Mouse (Mus musculus): ENCODE measurements around the gene Phactr4. TPM values are rescaled to one million over a fixed set of nuclear protein-coding genes. Genes with fewer than 3 reads are reported as not detected.

Gene Phactr4
- total RNA-seq, 2 experiments from 2014 or later = 12.7 to 13.4 TPM

- DNase-seq (ENCODE audit: low spot score in 2 of 2) = no peak
- intact Hi-C loops (cut with DNase I) = no loop called here
Measured at GRCm38 (mm10) chr4:132345843-132346212, 76.5 kb downstream of the Phactr4 start.

GRCm38 (mm10) chr4:132345135-132345842 is 77.0 kb downstream of the Phactr4 start:
- intact Hi-C loops (cut with DNase I) = no loop called here
- DNase-seq (ENCODE audit: low spot score in 2 of 2) = peak; percentile 94

GRCm38 (mm10) chr4:132344403-132345134 is 77.7 kb downstream of the Phactr4 start:
- intact Hi-C loops (cut with DNase I) = no loop called here

DNA sequence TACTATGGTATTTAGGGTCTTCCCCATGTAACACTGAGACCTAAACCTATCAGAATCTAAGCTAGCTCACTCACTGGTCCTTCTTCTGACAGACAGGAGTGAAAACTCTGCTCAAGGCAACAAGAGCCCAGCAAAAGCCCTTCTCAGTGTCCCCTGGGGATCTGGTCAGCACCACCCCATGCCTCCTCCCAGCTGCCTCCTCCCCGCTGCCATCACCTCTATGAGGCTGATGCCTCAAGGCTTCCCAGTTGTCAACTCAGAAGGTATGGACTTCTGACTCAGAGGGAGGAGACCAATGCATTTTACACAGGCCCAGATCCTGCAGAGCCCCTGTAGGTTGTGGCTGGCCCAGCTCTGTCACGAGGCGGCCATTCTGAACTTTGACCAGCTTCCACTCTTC is 80.8 kb downstream of the Phactr4 start:
- DNase-seq (ENCODE audit: low spot score in 2 of 2) = no peak
- intact Hi-C loops (cut with DNase I) = no loop called here

More at GRCm38 (mm10) chr4:132344403-132345134, 77.7 kb downstream of the Phactr4 start:
- no peak for DNase-seq (ENCODE audit: low spot score in 2 of 2)

DNA sequence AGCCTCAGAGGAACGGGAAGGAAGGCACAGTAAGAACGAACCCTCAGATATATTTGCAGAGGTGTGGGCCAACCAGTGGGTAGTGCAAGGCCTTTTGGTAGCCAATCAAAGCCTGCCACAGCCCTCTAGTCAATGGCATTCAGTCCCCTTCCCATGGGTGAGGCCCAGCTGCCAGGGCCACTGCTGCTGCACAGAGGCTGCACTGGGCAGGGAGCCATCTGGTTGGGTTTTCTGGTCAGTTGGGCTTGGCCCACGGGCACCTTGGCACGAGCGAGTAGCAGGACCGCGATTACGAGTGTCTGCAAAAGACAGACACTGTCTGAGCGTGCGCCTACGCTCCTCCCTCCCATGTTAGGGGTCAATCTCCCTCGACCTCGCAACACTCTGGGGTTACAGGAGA is 83.3 kb downstream of the Phactr4 start:
- DNase-seq (ENCODE audit: low spot score in 2 of 2) = no peak
- intact Hi-C loops (cut with DNase I) = no loop called here

GRCm38 (mm10) chr4:132332880-132333279 is 89.4 kb downstream of the Phactr4 start:
- intact Hi-C loops (cut with DNase I) = loop anchor here (5.0 kb wide), 1 partner anchor 41 kb away; no protein-coding TSS in a partner anchor
- no peak for DNase-seq (ENCODE audit: low spot score in 2 of 2)

DNA sequence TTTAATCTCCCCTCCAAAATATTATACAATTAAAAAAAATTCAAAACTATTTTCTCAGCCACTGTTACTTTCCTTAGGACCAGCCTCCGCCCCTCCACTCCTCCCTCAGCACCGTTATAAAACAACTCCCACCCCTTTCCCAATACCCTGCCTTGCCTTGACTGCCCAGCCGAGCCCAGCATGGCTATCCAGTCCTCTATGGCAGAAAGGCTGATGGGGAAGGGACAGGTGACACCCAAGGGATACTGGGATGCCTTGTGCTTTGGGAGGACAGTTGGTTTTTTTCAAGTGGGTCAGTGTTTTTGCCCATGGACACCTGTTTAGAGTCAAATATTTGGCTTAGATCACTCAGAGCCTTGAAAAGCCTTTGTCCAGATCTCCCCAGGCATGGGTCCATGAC is 90.3 kb downstream of the Phactr4 start:
- intact Hi-C loops (cut with DNase I) = loop anchor here (5.0 kb wide), 1 partner anchor 40 kb away; no protein-coding TSS in a partner anchor

DNA sequence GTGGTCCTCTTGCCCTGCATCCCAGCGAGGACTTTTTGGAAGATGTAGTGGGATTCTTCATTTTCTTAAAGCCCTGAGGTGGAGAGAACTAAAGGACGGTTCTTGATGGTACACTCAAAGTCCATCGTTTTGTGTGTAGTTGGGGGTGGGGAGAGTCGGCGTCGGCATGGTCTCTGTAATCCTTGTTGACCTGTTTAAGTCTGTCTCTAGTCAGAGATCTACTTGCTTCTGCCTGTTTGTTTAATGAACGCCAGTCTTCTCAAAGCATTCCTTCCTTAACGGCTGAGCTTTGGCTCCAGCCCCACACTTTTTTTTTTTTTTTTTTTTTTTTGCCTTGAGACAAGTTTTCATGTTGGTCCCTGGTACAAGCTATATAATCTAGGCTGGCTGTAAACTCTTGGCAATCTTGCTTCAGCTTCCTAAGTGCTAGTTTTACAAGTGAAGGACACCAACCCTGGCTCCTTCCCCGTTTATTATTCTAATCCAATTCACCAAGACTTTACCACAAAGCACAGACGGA is 92.4 kb downstream of the Phactr4 start:
- DNase-seq (ENCODE audit: low spot score in 2 of 2) = no peak
- intact Hi-C loops (cut with DNase I) = loop anchor here (5.0 kb wide), 1 partner anchor 38 kb away; no protein-coding TSS in a partner anchor

More for the DNA sequence above, 90.3 kb downstream of the Phactr4 start:
- no peak for DNase-seq (ENCODE audit: low spot score in 2 of 2)

- peak; percentile 78 to 85 for DNase-seq (ENCODE audit: low spot score in 2 of 2)
- intact Hi-C loops (cut with DNase I) = no loop called here
Measured at GRCm38 (mm10) chr4:132329115-132329834, 93.0 kb downstream of the Phactr4 start, which contains the start of gene Trnau1ap. Gene Trnau1ap, minus strand, starts transcription at chr4:132329538.

- no peak for DNase-seq (ENCODE audit: low spot score in 2 of 2)
- intact Hi-C loops (cut with DNase I) = no loop called here
Measured at GRCm38 (mm10) chr4:132328391-132328982, 93.8 kb downstream of the Phactr4 start.

GRCm38 (mm10) chr4:132326481-132326880 is 95.8 kb downstream of the Phactr4 start:
- intact Hi-C loops (cut with DNase I) = no loop called here

GRCm38 (mm10) chr4:132315711-132316110 is 106.6 kb downstream of the Phactr4 start:
- intact Hi-C loops (cut with DNase I) = no loop called here
- DNase-seq (ENCODE audit: low spot score in 2 of 2) = no peak

More at GRCm38 (mm10) chr4:132326481-132326880, 95.8 kb downstream of the Phactr4 start:
- DNase-seq (ENCODE audit: low spot score in 2 of 2) = no peak

DNA sequence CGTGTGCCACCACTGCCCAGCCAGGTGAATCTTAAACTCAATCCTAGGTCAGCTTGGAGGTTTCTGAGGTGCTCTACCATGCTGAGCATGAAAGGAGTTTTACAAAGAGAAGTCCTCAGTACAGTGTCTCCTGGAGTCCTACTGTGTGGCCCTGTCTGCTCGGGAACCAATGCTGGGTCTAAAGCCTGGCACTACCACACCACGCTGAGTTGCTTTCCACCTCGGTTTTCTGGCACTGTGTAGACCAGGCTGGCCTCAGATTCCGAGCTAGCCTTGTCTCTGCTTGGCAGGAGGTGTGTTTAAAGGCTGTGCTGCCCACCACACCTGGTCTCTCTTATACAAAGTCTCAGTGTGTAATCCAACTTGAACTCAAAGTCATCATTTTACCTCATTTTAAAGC is 109.7 kb downstream of the Phactr4 start:
- no peak for DNase-seq (ENCODE audit: low spot score in 2 of 2)
- intact Hi-C loops (cut with DNase I) = no loop called here

GRCm38 (mm10) chr4:132311801-132312200 is 110.5 kb downstream of the Phactr4 start:
- intact Hi-C loops (cut with DNase I) = no loop called here
- no peak for DNase-seq (ENCODE audit: low spot score in 2 of 2)

GRCm38 (mm10) chr4:132311209-132311608 is 111.1 kb downstream of the Phactr4 start:
- intact Hi-C loops (cut with DNase I) = no loop called here
- no peak for DNase-seq (ENCODE audit: low spot score in 2 of 2)

- intact Hi-C loops (cut with DNase I) = loop anchor here (10.0 kb wide), 1 partner anchor 205 kb away; the partner anchor contains the start of gene Sesn2
- peak; percentile 18 to 19 for DNase-seq (ENCODE audit: low spot score in 2 of 2)
Measured at GRCm38 (mm10) chr4:132309849-132310472, 112.3 kb downstream of the Phactr4 start.

- peak; percentile 26 to 37 for DNase-seq (ENCODE audit: low spot score in 2 of 2)
- intact Hi-C loops (cut with DNase I) = loop anchor here (10.0 kb wide), 1 partner anchor 206 kb away; the partner anchor contains the start of gene Sesn2
Measured at GRCm38 (mm10) chr4:132309140-132309848, 113.0 kb downstream of the Phactr4 start.
